Mouse (Mus musculus): ENCODE data around the gene Ccdc141. TPM values are rescaled to one million over a fixed set of nuclear protein-coding genes. Genes with fewer than 3 reads are reported as not detected.

The Ccdc141 gene
- polyA plus RNA-seq, 1 experiment: 16.3 TPM

GRCm38 (mm10) chr2:76980146-76980545, 190.3 kb downstream of the Ccdc141 start:
- Histone ChIP-seq H3K4me3 (ENCODE audit: insufficient read depth, low read length) (no peak overlapping the region), H3K4me1 (ENCODE audit: control insufficient read depth, insufficient read depth, low read length) (no peaks in the 10 kb centered on the region), H3K27ac (ENCODE audit: insufficient read depth, low read length) (no peak overlapping the region)
- TF ChIP-seq POLR2A (IDR thresholded peaks at IDR 0.05; ENCODE audit: low read depth, low read length) (no peak), CTCF (IDR thresholded peaks at IDR 0.05; ENCODE audit: borderline replicate concordance, insufficient read depth, low read length) (0 out of 2 replicates have a peak, but pooled peaks have one; percentile 5)

- Histone ChIP-seq H3K4me1 (ENCODE audit: control insufficient read depth, insufficient read depth, low read length) (no peaks in the 10 kb centered on the region), H3K27ac (ENCODE audit: insufficient read depth, low read length) (no peak overlapping the region), H3K4me3 (ENCODE audit: insufficient read depth, low read length) (no peak overlapping the region)
- TF ChIP-seq POLR2A (IDR thresholded peaks at IDR 0.05; ENCODE audit: low read depth, low read length) (no peak), CTCF (IDR thresholded peaks at IDR 0.05; ENCODE audit: borderline replicate concordance, insufficient read depth, low read length) (no peak)
These were observed 192.8 kb downstream of the Ccdc141 start for GRCm38 (mm10) chr2:76977650-76978049.

GRCm38 (mm10) chr2:76972051-76972450, 198.4 kb downstream of the Ccdc141 start:
- no peaks in the 10 kb centered on the region for H3K4me1 ChIP-seq (ENCODE audit: control insufficient read depth, insufficient read depth, low read length)
- H3K4me3 ChIP-seq (ENCODE audit: insufficient read depth, low read length): no peak overlapping the region
- TF ChIP-seq POLR2A (IDR thresholded peaks at IDR 0.05; ENCODE audit: low read depth, low read length): no peak
- no peak for TF ChIP-seq CTCF (IDR thresholded peaks at IDR 0.05; ENCODE audit: borderline replicate concordance, insufficient read depth, low read length)

GRCm38 (mm10) chr2:76971069-76971468, 199.4 kb downstream of the Ccdc141 start:
- Histone ChIP-seq H3K4me1 (ENCODE audit: control insufficient read depth, insufficient read depth, low read length) (no peaks in the 10 kb centered on the region), H3K27ac (ENCODE audit: insufficient read depth, low read length) (no peak overlapping the region), H3K4me3 (ENCODE audit: insufficient read depth, low read length) (no peak overlapping the region)
- TF ChIP-seq POLR2A (IDR thresholded peaks at IDR 0.05; ENCODE audit: low read depth, low read length) (no peak), CTCF (IDR thresholded peaks at IDR 0.05; ENCODE audit: borderline replicate concordance, insufficient read depth, low read length) (no peak)

More at GRCm38 (mm10) chr2:76972051-76972450, 198.4 kb downstream of the Ccdc141 start:
- no peak overlapping the region for H3K27ac ChIP-seq (ENCODE audit: insufficient read depth, low read length)

- no peaks in the 10 kb centered on the region for H3K4me1 ChIP-seq (ENCODE audit: control insufficient read depth, insufficient read depth, low read length)
- TF ChIP-seq CTCF (IDR thresholded peaks at IDR 0.05; ENCODE audit: borderline replicate concordance, insufficient read depth, low read length) (no peak), POLR2A (IDR thresholded peaks at IDR 0.05; ENCODE audit: low read depth, low read length) (no peak)
- H3K4me3 ChIP-seq (ENCODE audit: insufficient read depth, low read length): no peak overlapping the region
- H3K27ac ChIP-seq (ENCODE audit: insufficient read depth, low read length): no peak overlapping the region
These were observed 199.8 kb downstream of the Ccdc141 start for GRCm38 (mm10) chr2:76970669-76971068.

GRCm38 (mm10) chr2:76970204-76970603, 200.2 kb downstream of the Ccdc141 start:
- Histone ChIP-seq H3K4me3 (ENCODE audit: insufficient read depth, low read length) (no peak overlapping the region), H3K27ac (ENCODE audit: insufficient read depth, low read length) (no peak overlapping the region), H3K4me1 (ENCODE audit: control insufficient read depth, insufficient read depth, low read length) (no peaks in the 10 kb centered on the region)
- TF ChIP-seq CTCF (IDR thresholded peaks at IDR 0.05; ENCODE audit: borderline replicate concordance, insufficient read depth, low read length) (no peak), POLR2A (IDR thresholded peaks at IDR 0.05; ENCODE audit: low read depth, low read length) (no peak)

- Histone ChIP-seq H3K4me1 (ENCODE audit: control insufficient read depth, insufficient read depth, low read length) (no peaks in the 10 kb centered on the region), H3K4me3 (ENCODE audit: insufficient read depth, low read length) (no peak overlapping the region), H3K27ac (ENCODE audit: insufficient read depth, low read length) (no peak overlapping the region)
- no peak for TF ChIP-seq POLR2A (IDR thresholded peaks at IDR 0.05; ENCODE audit: low read depth, low read length)
- TF ChIP-seq CTCF (IDR thresholded peaks at IDR 0.05; ENCODE audit: borderline replicate concordance, insufficient read depth, low read length): no peak
These were observed 200.8 kb downstream of the Ccdc141 start for GRCm38 (mm10) chr2:76969637-76970036.

GRCm38 (mm10) chr2:76968919-76969318, 201.5 kb downstream of the Ccdc141 start:
- Histone ChIP-seq H3K27ac (ENCODE audit: insufficient read depth, low read length) (no peak overlapping the region), H3K4me1 (ENCODE audit: control insufficient read depth, insufficient read depth, low read length) (no peaks in the 10 kb centered on the region), H3K4me3 (ENCODE audit: insufficient read depth, low read length) (no peak overlapping the region)
- TF ChIP-seq CTCF (IDR thresholded peaks at IDR 0.05; ENCODE audit: borderline replicate concordance, insufficient read depth, low read length) (peak; percentile 44; the same call in 1 of the 2 replicates), POLR2A (IDR thresholded peaks at IDR 0.05; ENCODE audit: low read depth, low read length) (no peak)

- H3K27ac ChIP-seq (ENCODE audit: insufficient read depth, low read length): no peak overlapping the region
These were observed 203.9 kb downstream of the Ccdc141 start for GRCm38 (mm10) chr2:76966582-76966981.

GRCm38 (mm10) chr2:76966013-76966412, 204.4 kb downstream of the Ccdc141 start:
- no peak overlapping the region for H3K4me3 ChIP-seq (ENCODE audit: insufficient read depth, low read length)
- H3K27ac ChIP-seq (ENCODE audit: insufficient read depth, low read length): no peak overlapping the region
- H3K4me1 ChIP-seq (ENCODE audit: control insufficient read depth, insufficient read depth, low read length): no peaks in the 10 kb centered on the region
- no peak for TF ChIP-seq CTCF (IDR thresholded peaks at IDR 0.05; ENCODE audit: borderline replicate concordance, insufficient read depth, low read length)
- no peak for TF ChIP-seq POLR2A (IDR thresholded peaks at IDR 0.05; ENCODE audit: low read depth, low read length)

More at GRCm38 (mm10) chr2:76966582-76966981, 203.9 kb downstream of the Ccdc141 start:
- Histone ChIP-seq H3K4me1 (ENCODE audit: control insufficient read depth, insufficient read depth, low read length) (no peaks in the 10 kb centered on the region), H3K4me3 (ENCODE audit: insufficient read depth, low read length) (no peak overlapping the region)
- TF ChIP-seq POLR2A (IDR thresholded peaks at IDR 0.05; ENCODE audit: low read depth, low read length): no peak
- no peak for TF ChIP-seq CTCF (IDR thresholded peaks at IDR 0.05; ENCODE audit: borderline replicate concordance, insufficient read depth, low read length)
